Mouse (Mus musculus) megakaryocyte, embryonic 14.5 days (primary cell): Measurements from ENCODE around the gene Cxcr1.

Source experiments
- FLI1 ChIP-seq: IDR thresholded peaks from 2 replicates; pipeline ENCODE4 v1.6.1; 2012; ENCODE audit warnings: low read length, inconsistent platforms, mixed read lengths
- GATA1 ChIP-seq: IDR thresholded peaks from 3 replicates; pipeline ENCODE4 v1.6.1; 2012; ENCODE audit warnings: mixed read lengths, low read length, inconsistent platforms, borderline replicate concordance

GRCm38 (mm10) chr1:74169721-74170120 lies 24.7 kb downstream of the Cxcr1 start:
- TF ChIP-seq GATA1 (no peak), FLI1 (no peak)
